Mouse (Mus musculus): ENCODE results near the gene Pgrmc1.

GRCm38 (mm10) chrX:36548798-36549197 is 49.2 kb upstream of the Pgrmc1 start:
- TF ChIP-seq CTCF (IDR thresholded peaks at IDR 0.05; ENCODE audit: low read depth) (no peak), EP300 (optimal IDR thresholded peaks at IDR 0.05) (no peak)
